Mouse (Mus musculus) megakaryocyte-erythroid progenitor cell, adult 5-6 weeks (primary cell): ENCODE results near the gene Shld2. TPM values are rescaled to one million over a fixed set of nuclear protein-coding genes. Genes with fewer than 3 reads are reported as not detected.
"Not testable (repeated sequence)": the region's sequence is repeated elsewhere in the genome, so short reads cannot be mapped to it uniquely, and the experiment has no call there.

Experiments
- ATAC-seq: replicated peaks from 2 replicates; pipeline ENCODE4 v1.8.0; 2016; ENCODE audit warnings: mild to moderate bottlenecking, inconsistent platforms; ENCODE audit not compliant: severe bottlenecking, poor library complexity, low FRiP score, low TSS enrichment
- total RNA-seq, 2 experiments: library from RNA; stranded (forward) in 1 of 2; stranded (reverse) in 1 of 2; fragments of 200-1000, 215-1000 nt in 1 of 2; fragments of >200 nt in 1 of 2; fragmentation: Nextera tagmentation in 1 of 2; gene quantifications; 2 replicates each; pipeline ENCODE4 v1.2.3; 2014 to 2017

The Shld2 gene
- total RNA-seq, 2 experiments from 2014 or later: 9.1 to 17.1 TPM

DNA sequence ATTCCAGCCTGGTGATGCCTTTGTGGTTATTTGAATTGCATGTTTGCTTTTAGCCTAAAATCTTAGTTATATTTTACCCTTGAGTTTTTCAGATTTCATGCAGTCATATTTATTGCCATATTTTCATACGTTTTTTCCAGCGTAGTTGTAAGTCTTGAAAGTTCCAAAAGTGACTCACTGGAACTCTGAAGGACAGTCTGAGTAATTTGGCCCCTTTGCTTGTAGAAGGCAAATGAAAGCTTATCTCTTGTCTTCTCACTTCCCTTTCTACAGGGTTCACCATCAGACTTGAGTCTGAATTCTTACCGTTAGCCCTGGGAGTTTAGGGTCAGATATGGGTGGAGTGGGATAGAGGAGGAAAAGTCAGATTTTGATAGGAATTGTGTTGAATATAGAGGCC is 16.3 kb upstream of the Shld2 start:
- no peak for ATAC-seq

DNA sequence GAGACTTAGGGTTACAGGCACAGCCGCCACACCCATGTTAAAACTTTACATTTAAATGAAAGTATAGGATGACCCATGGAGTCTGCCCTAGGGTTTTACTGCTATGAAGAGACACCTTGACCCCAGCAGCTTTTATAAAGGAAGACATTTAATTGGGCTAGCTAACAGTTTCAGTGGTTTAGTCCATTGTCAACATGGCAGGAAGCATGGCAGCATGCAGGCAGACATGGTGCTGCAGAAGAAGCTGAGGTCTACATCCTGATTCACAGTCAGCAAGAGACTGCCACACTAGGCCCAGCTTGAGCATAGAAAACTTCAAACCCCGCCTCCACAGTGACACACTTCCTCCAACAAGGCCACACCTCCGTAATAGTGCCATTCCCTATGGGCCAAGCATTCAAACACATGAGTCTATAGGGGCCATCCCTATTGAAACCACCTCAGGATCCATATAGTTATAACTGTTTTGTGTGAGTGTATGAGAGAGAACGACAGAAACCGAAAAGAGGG is 13.3 kb upstream of the Shld2 start:
- no peak for ATAC-seq

DNA sequence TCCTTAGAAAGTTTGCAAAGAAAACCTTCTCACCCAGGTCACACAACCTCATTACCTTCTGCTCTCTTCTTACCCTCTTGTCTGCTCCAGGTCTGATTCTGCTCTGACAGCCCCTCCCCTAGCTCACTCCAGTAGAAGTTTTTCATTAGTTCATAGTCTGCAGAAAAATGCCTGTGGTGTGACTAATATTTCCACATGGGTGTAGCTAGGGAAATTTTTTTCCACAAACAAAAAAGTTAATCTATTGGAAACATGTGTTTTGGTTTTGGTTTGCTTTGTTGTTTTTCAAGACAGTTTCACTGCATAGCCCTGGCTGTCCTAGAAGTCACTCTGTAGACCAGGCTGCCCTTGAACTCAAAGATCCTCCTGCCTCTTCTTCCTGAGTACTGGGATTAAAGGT is 7.8 kb upstream of the Shld2 start:
- ATAC-seq: no peak

DNA sequence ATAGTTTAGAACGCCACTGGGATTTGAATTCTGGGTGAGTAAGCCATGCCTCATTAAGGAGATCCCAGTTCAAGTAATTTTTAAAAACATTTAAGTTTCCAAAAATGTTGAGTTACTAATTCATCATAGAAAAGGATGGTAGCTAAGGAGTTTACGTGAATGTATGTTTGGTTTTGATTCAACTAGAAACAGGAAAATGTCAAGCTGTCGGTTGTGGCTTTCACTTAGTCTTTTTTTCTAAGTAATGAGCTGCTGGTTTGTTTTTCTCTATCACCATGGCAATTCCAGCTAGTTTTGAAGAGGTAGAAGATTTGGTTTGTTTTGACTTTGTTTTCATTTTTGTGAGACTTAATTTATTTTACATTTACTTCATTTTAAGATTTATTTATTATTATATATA is 7.1 kb upstream of the Shld2 start:
- ATAC-seq: no peak

DNA sequence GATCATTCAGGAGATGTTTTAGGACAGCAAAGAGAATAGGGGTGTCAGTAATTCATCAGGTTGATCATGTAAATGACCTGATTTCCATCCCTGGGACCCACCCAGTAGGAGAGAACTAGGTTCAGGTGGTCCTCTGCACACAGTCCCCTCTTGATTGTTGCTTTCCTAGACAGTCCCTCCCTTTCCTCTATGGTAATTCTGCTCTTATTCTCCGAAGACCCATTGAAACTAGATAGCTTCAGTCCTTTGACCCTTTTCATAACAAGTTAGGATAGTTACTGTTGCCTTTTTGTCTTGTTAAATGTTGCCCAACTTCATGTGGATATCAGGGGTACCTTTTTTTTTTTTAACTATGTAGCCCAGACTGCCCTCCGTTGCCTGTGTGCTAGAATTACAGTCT is 6.1 kb upstream of the Shld2 start:
- no peak for ATAC-seq

GRCm38 (mm10) chr14:34314796-34315195 is 4.5 kb upstream of the Shld2 start:
- ATAC-seq: no peak

DNA sequence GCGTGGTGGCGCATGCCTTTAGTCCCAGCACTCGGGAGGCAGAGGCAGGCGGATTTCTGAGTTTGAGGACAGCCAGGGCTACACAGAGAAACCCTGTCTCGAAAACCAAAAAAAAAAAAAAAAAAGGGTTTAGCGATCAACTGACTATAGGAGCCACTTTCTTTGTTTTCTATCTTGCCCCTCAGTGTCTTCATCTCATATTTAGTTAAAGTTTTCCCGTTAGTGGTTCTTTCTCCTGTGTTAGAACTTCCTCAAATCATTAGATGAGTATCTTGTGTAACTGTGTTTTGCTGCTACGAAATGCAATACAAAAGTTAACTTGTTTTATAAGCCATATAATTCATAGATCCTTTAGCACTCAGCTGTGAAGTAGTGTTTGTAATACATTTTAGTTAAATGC is 4.1 kb upstream of the Shld2 start:
- ATAC-seq: not testable (repeated sequence)

DNA sequence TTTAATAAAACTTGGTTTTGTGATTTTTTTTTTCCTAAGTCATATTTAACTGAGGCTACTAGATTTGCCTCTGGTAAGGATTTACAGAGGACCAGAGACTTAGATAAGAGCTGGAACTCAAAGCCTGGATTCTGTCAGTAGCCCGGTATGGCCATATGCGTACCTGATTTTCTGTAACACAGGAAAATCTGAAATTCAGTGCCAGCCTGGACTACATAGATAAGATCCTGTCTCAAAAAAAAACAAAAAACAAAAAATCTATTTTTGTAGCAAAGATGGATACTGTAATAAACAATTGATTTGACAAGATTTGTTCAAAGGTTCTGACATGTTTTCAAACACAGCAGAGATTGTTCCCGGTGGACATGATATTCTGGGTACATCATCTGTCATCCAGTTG is 3.3 kb upstream of the Shld2 start:
- no peak for ATAC-seq

- ATAC-seq: no peak
Observed at GRCm38 (mm10) chr14:34312339-34313048, 2.2 kb upstream of the Shld2 start.

- ATAC-seq: no peak
Observed at GRCm38 (mm10) chr14:34311691-34312090, 1.4 kb upstream of the Shld2 start.

GRCm38 (mm10) chr14:34311021-34311631 is 833 bp upstream of the Shld2 start:
- peak; percentile 66 for ATAC-seq

- ATAC-seq: no peak
Observed at GRCm38 (mm10) chr14:34309907-34310233, 423 bp downstream of the Shld2 start.

- no peak for ATAC-seq
Observed at GRCm38 (mm10) chr14:34309266-34309665, 1.0 kb downstream of the Shld2 start.

DNA sequence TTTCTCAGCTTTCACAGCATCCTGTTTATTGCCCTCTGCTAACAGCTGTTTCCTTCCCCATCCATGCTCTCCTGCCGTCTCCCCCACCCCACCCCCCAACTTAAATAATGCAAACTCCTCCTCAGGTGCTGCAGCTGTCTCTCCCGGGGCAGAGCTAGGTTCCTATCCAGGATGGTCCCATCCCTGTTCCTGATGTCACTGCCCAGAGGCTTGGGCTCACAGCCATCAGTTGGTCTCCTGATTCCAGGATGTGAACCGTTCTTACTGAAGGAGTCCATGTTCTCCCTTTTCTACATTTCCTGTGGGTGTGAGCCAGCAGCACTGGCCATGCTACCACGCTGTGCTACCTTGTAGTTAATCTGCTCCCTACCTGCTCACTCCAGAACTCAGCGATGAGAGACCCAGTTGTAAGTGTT is 7.0 kb downstream of the Shld2 start:
- no peak for ATAC-seq

DNA sequence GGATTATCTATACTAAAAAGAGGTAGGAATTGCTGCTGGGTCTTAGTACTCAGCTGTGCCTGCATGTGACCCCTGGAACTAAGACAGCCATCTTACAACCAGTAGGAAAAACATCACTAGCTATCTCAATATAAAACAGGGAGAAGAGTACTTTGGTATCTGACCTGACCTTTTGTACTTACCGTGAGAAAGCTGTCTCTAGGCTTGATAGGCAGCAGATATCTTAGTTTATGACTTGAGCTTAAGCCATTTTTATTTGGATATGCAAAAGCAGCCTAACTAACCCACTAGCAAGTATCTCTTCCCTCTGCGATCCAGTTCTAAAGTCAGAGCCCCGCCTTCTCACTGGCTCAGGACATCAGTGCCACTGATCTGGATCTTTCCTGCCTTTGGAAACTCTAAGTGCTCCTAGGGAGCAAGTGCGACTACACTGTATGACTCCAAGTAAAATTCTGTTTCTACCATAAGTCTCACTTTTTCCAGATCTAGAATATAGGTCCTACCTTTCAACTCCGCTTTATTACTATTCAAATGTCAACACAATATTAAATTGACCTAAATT is 7.5 kb downstream of the Shld2 start:
- ATAC-seq: no peak

DNA sequence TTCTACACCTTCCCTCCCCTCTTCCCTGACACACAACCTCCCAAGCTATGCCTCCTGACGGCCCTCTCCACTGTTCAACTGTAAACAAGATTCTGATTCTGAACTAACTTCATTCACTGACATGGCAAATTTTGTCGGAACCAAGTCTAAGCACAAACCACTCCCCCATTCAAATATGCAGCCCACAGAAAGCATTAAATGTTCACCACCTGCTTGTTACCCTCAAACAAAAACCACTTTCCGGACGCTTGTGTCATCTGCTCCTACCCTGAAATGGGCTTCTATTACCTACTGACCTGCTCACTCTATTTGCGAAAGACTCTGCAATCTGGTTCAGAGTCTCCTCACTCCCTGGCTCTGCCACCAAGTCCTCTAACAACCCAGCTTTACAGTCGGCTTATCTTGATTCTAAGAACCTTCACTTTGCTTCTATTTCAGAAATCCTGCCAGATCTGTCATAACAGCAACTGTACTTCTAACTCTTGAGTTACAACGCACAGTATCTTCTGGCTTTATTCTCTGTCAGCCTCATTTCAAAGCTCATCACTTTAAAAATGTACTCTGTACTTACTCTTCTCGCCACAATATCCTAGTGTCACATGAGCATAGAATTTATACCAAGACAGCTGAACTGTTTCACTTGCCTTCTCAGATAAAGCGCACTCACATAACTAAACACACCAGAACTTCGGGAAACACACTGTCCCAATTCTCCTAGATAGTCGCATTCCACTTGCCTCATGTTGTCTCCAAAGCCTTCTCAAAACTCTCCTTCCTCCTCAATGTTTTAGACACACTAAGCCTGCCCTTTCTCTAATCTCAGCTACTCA is 11.2 kb downstream of the Shld2 start:
- peak; percentile 47; the same call in 1 of the 2 replicates for ATAC-seq

DNA sequence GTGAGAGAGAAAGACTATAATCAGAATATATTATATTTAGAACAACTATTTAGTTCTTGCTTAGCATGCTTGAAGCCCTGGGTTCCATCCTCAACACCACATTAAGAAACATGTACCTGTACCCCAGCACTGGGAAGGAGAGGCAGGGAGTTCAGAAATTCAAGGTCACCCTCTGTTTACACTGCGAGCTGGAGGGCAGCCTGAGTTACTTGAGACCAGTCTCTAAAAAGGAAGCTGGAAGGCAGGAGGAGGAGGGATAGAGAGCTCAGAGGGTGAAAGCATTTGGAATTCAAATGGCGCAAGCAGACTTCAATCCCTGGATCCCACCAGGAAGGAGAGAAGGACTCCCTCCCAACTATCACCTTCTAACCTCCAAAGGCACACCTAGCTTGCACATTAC is 12.7 kb downstream of the Shld2 start:
- ATAC-seq: no peak

DNA sequence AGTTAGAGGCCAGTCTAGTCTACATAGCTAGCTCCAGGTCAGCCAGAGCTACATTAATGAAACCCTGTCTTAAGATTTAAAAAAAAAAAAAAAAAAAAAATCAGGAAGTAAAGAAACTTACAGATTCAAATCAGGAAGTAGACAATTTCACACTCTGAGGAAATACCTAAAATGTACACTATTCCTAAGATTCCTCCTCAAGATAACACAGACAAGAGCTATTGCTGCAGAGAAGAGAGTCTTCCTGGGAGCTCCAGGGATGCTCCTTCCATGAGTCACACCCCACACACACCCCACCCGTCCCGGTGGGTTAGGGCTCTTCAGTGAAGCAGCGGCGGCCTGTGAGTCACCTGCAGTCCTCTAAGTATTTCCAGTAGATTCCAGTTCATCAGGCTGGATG is 13.3 kb downstream of the Shld2 start:
- no peak for ATAC-seq

DNA sequence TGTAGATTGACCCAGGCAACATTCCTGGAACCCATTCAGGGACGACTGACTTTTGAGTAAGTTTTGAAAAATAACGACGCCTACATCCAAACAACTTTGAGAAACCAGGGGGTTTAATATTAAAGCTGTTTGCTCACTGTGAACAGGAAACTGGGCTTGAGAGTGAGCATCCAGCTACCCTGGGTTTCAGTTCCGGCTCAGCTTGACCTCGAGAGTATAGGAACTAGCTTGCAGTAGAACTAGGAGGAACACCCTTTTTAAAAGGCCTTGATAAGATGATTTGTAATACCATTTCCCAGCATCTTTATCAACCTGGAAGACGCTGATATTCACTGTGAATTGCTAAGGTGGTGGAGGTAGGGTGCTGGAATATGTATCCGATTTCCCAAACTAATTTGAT is 13.9 kb downstream of the Shld2 start:
- ATAC-seq: no peak

DNA sequence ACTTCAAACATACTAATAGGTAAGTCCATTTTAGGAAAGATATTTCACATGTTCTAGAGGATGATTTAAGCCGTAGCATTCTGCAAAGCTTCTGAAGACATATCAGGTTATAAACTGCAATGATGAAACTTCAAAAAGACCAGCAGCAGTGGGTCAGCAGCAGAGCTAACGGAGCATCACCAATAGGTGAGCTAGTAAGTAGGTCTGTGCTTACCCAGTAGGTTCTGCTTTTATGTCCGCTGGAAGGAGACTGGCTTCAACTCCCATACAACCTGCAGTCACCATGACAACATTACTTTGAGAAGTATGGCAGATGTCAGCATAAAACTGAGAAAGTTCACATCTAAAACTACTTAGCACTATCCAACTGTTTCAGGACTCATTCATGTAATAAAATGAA is 16.7 kb downstream of the Shld2 start:
- ATAC-seq: no peak
